Mouse (Mus musculus) MEL (cell line): ENCODE measurements at regions not wholly inside any gene's neighbourhood (a gene's known extent, or its start where the extent isn't known, plus 50 kb on each side); places are given as distances from the start of the nearest gene placed in this dataset.
"Not testable (repeated sequence)": the region's sequence is repeated elsewhere in the genome, so short reads cannot be mapped to it uniquely, and the experiment has no call there.

Source experiments
- DNase-seq: peaks from one replicate; pipeline ENCODE4 v3.0.0; 2011; ENCODE audit warnings: low read depth, low spot score
- H3K27ac ChIP-seq: 2 replicates; pipeline ENCODE4 v1.5.1; 2012; ENCODE audit warnings: low read depth, mild to moderate bottlenecking, control low read depth, low read length, moderate library complexity; ENCODE audit not compliant: control insufficient read depth
- H3K27me3 ChIP-seq, 2 experiments: fragments of 150-350 bp in 1 of 2; sonication (generic) in 1 of 2; 2 replicates each; pipeline ENCODE4 v1.6.1; 2012; ENCODE audit warnings: low read length in 2 of 2, mild to moderate bottlenecking in 2 of 2, improper control_type of control experiment in 1 of 2, moderate library complexity in 1 of 2; ENCODE audit not compliant: insufficient read depth in 2 of 2, control insufficient read depth in 1 of 2
- H3K36me3 ChIP-seq, 2 experiments: 2 replicates each; pipeline ENCODE4 v1.6.1; 2012 to 2014; ENCODE audit warnings: low read length in 2 of 2, improper control_type of control experiment in 1 of 2, inconsistent platforms in 1 of 2, mild to moderate bottlenecking in 1 of 2; ENCODE audit not compliant: insufficient read depth in 2 of 2, control insufficient read depth in 1 of 2
- H3K4me1 ChIP-seq, 2 experiments: fragments of 150-350 bp in 1 of 2; sonication (generic) in 1 of 2; 2 replicates each; pipeline ENCODE4 v1.6.1; 2012; ENCODE audit warnings: low read length in 2 of 2, improper control_type of control experiment in 1 of 2, mild to moderate bottlenecking in 1 of 2; ENCODE audit not compliant: insufficient read depth in 2 of 2, control insufficient read depth in 1 of 2
- H3K4me3 ChIP-seq, 2 experiments: fragments of 150-350 bp in 1 of 2; sonication (generic) in 1 of 2; 2 replicates each; pipeline ENCODE4 v1.5.1; 2012; ENCODE audit warnings: low read depth in 2 of 2, low read length in 2 of 2, mild to moderate bottlenecking in 2 of 2, moderate library complexity in 2 of 2, control low read depth in 1 of 2, improper control_type of control experiment in 1 of 2; ENCODE audit not compliant: control insufficient read depth in 1 of 2, insufficient read depth in 1 of 2
- H3K79me2 ChIP-seq: 2 replicates; pipeline ENCODE4 v1.6.1; 2012; ENCODE audit warnings: mild to moderate bottlenecking, low read length, moderate library complexity; ENCODE audit not compliant: control insufficient read depth, poor library complexity, insufficient read depth
- H3K9ac ChIP-seq: 2 replicates; pipeline ENCODE4 v1.6.1; 2012; ENCODE audit warnings: low read depth, mild to moderate bottlenecking, control low read depth, low read length, moderate library complexity; ENCODE audit not compliant: control insufficient read depth, poor library complexity, severe bottlenecking
- H3K9me3 ChIP-seq: fragments of 150-350 bp; sonication (generic); replicated peaks from 2 replicates; pipeline ENCODE4 v1.6.1; 2012; ENCODE audit warnings: mild to moderate bottlenecking, low read length, improper control_type of control experiment, moderate library complexity; ENCODE audit not compliant: insufficient read depth

DNA sequence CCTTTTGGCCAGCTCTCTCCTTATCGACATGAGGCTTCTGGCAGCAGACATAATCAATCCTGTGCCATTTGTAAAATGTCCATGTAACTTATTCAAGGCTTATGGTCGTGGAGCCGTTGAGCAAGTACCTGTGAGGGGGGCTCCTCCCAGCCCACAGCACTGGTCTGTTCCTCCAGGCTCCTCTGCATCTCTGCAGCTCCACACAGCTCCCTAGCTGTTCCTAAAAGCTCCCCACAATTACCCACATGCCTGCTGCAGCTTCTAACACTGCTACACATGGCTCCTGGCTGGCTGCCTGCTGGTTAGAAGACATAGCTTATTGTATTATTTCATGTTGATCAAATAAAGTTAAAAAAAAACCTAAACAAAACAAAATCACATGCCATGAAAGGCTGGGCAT is 77.9 kb downstream of the Tcp10c start:
- not testable (repeated sequence) for H3K4me1 ChIP-seq, H3K4me3 ChIP-seq, H3K36me3 ChIP-seq, H3K9ac ChIP-seq, H3K27ac ChIP-seq, DNase-seq, H3K9me3 ChIP-seq, H3K27me3 ChIP-seq, H3K79me2 ChIP-seq

DNA sequence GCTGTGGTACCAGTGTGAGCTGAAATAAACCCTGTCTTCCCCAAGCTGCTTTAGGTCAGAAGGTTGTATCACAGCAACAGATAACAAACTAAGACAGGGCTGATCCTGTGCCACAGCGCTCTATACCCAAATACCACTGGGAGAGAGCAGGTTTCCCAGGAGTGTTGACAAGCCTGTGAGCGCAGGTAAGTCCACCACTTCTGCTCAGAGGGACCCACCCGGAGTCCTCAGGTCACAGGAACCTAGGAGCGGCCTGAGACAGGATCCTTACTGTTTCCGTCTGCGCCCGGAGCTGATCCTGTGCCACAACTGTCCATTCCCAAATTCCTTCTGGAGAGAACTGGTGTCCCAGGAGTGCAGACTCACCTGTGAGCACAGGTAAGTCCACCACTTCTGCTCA is 79.8 kb downstream of the Tcp10c start:
- not testable (repeated sequence) for H3K9ac ChIP-seq, DNase-seq, H3K27ac ChIP-seq, H3K4me3 ChIP-seq, H3K36me3 ChIP-seq, H3K79me2 ChIP-seq, H3K27me3 ChIP-seq, H3K4me1 ChIP-seq, H3K9me3 ChIP-seq

- not testable (repeated sequence) for H3K27me3 ChIP-seq, H3K4me1 ChIP-seq, H3K27ac ChIP-seq, H3K79me2 ChIP-seq, H3K4me3 ChIP-seq, H3K36me3 ChIP-seq, H3K9ac ChIP-seq, DNase-seq, H3K9me3 ChIP-seq
Measured at GRCm38 (mm10) chr17:13438790-13439189, 84.4 kb downstream of the Tcp10c start.

DNA sequence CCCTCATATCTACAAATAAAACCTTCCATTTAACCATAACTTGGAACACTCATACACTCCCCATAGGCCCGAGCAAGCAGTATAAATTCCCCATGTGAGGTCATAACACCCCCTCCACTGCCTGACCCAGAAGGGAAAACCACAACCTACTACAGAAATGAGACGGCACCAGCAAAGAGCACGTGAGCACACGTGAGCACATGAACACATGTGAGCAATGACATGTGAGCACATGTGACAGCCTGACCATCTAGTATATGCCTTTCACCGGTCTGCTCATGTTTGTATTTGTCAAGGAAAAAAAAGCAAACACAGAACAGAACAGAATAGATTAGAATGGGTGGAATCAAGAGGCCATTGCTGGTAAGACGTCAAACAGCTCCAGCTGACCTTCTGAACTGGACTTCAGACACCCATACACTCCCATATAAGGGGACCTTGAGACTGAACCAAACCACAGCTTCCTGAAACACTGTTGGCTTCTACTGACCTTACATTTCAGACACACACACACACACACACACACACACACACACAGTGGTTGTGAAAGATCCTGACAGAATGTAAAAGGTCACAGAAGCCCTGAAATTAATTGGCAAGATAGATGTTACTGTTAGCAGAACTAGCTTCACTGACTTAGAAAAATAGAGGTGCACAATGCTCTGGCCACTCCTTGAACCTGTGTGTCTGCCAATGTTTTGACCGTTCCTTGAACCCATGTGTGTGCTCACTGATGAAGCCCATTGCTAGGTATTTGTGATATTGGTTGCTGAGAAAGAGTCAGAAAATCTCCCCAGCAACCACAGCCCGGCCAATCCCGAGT is 86.5 kb downstream of the Tcp10c start:
- DNase-seq, H3K9me3 ChIP-seq, H3K79me2 ChIP-seq, H3K27me3 ChIP-seq, H3K36me3 ChIP-seq, H3K4me3 ChIP-seq, H3K9ac ChIP-seq, H3K27ac ChIP-seq, H3K4me1 ChIP-seq: not testable (repeated sequence)

DNA sequence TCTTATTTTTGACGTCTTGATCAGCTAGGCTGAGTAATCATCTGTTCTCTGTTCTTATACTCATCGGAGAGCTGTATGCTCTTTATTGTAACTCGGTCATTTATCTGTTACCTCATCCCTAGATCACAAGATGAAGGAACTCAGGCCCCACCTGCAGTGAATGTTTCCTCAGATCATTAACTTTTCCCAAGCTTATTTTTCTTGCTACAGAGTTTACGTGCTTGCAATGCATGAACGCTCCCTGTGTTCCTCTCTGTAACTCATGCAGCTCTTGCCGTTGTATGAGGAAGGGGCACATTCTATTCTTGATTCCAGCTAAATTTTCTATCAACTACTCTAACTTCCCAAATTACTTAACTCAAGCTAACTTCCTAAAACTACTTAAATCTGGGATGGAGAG is 87.9 kb downstream of the Tcp10c start:
- not testable (repeated sequence) for H3K36me3 ChIP-seq, H3K4me1 ChIP-seq, H3K27me3 ChIP-seq, H3K79me2 ChIP-seq, DNase-seq, H3K9me3 ChIP-seq, H3K4me3 ChIP-seq, H3K27ac ChIP-seq, H3K9ac ChIP-seq

- H3K9ac ChIP-seq, H3K36me3 ChIP-seq, H3K27ac ChIP-seq, H3K27me3 ChIP-seq, DNase-seq, H3K4me3 ChIP-seq, H3K9me3 ChIP-seq, H3K79me2 ChIP-seq, H3K4me1 ChIP-seq: not testable (repeated sequence)
Measured at GRCm38 (mm10) chr17:13456869-13457600, 102.7 kb downstream of the Tcp10c start.

DNA sequence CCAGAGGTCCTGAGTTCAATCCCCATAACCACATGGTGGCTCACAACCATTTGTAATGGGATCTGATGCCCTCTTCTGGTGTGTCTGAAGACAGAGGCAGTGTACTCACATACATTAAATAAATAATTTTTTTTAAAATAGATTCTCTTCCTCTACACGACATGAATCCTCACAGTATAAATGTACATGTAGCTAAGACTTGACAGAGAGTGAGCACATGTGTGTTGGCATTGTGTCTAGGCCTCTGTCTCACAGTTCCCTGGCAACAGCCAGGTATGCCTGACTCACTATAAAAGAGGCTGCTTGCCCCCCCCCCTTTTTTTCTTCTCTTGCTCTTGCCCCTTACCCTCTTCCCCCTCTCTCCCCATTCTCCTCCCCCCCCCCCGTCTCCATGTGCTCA is 103.6 kb downstream of the Tcp10c start:
- H3K36me3 ChIP-seq, H3K4me1 ChIP-seq, H3K9ac ChIP-seq, H3K27me3 ChIP-seq, H3K9me3 ChIP-seq, H3K27ac ChIP-seq, DNase-seq, H3K4me3 ChIP-seq, H3K79me2 ChIP-seq: not testable (repeated sequence)
